Mouse (Mus musculus): ENCODE results near the gene Sept5.

DNA sequence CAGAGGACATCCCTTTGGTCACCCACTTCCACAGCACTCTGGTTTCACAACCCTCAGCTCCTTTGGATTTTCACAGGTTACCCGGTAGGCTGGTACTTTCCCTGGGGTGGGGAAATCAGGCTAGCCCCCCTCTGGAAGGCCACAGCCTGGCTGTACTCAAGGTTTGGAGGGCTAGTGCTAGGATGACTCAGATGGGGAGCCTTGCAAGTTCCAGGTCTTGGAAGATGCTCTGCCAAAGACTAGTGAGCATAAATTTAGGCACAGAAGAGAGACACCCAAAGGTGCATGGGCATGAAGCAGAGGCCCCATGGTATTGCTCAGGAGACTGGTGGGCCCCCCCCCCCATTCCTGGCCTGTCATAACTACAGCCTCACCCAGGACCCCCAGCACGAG, 810 bp downstream of the Sept5 start:
- no peak for TF ChIP-seq CEBPB (IDR thresholded peaks at IDR 0.05; ENCODE audit: low read depth)
- TF ChIP-seq CTCF (IDR thresholded peaks at IDR 0.05; ENCODE audit: control insufficient read depth, insufficient read depth, insufficient read length): no peak
- TF ChIP-seq MAX (IDR thresholded peaks at IDR 0.05): no peak
- TF ChIP-seq MYOG (IDR thresholded peaks at IDR 0.05; ENCODE audit: control insufficient read depth, extremely low read depth, insufficient read length): no peak
- TF ChIP-seq USF1 (IDR thresholded peaks at IDR 0.05; ENCODE audit: low read depth): no peak
